Mouse (Mus musculus) neural tube, embryonic 13.5 days (tissue): ENCODE data around the gene Tbc1d21. TPM values are rescaled to one million over a fixed set of nuclear protein-coding genes. Genes with fewer than 3 reads are reported as not detected.

ENCODE experiments used
- ATAC-seq: fragments of 200-750 bp; cut with Nextera tagmentation; 2 replicates; pipeline ENCODE4 v1.8.0; 2017; ENCODE audit warnings: low read depth, mild to moderate bottlenecking, moderate TSS enrichment, moderate library complexity
- H3K27ac ChIP-seq: fragments of 300-500 bp; sonication (generic); replicated peaks from 2 replicates; pipeline ENCODE4 v1.5.1; 2015; ENCODE audit warnings: moderate library complexity, mild to moderate bottlenecking, inconsistent platforms
- H3K27me3 ChIP-seq: fragments of 300-500 bp; sonication (generic); 2 replicates; pipeline ENCODE4 v1.6.1; 2015; ENCODE audit warnings: mild to moderate bottlenecking, inconsistent platforms
- H3K36me3 ChIP-seq: fragments of 300-500 bp; sonication (generic); 2 replicates; pipeline ENCODE4 v1.6.1; 2015; ENCODE audit warnings: mild to moderate bottlenecking, inconsistent platforms
- H3K4me1 ChIP-seq: fragments of 300-500 bp; sonication (generic); replicated peaks from 2 replicates; pipeline ENCODE4 v1.6.1; 2015; ENCODE audit warnings: inconsistent platforms
- H3K4me2 ChIP-seq: fragments of 300-500 bp; sonication (generic); 2 replicates; pipeline ENCODE4 v1.6.1; 2015; ENCODE audit warnings: inconsistent platforms, mild to moderate bottlenecking, moderate library complexity
- H3K4me3 ChIP-seq: fragments of 300-500 bp; sonication (generic); 2 replicates; pipeline ENCODE4 v1.5.1; 2015; ENCODE audit warnings: mild to moderate bottlenecking, inconsistent platforms
- H3K9ac ChIP-seq: fragments of 300-500 bp; sonication (generic); 2 replicates; pipeline ENCODE4 v1.6.1; 2015; ENCODE audit warnings: moderate library complexity, mild to moderate bottlenecking, inconsistent platforms
- H3K9me3 ChIP-seq: fragments of 300-500 bp; sonication (generic); 2 replicates; pipeline ENCODE4 v1.6.1; 2016; ENCODE audit warnings: inconsistent platforms
- WGBS: fragments of 180-500 bp; shearing (Covaris S2); methylation state at CpG from one replicate; pipeline ENCODE4 v1.1.7; 2015; 5-methylcytosine and 5-hydroxymethylcytosine counted together
- polyA plus RNA-seq: library from polyadenylated mRNA; unstranded; fragments of >200 nt; fragmentation: Nextera tagmentation; extraction: Ambion mirVana; gene quantifications from 2 replicates; pipeline ENCODE4 v1.2.1, GENCODE M21; 2015

The Tbc1d21 gene
- polyA plus RNA-seq, 1 experiment from 2014 or later = not detected

- Histone ChIP-seq H3K4me2 (peak overlapping the region; percentile 62), H3K27me3 (peaks cover 40% of the 10 kb centered on the region), H3K4me1 (peaks cover 82% of the 10 kb centered on the region), H3K4me3 (peak overlapping the region; percentile 41), H3K9me3 (no peaks in the 10 kb centered on the region), H3K36me3 (no peaks in the 10 kb centered on the region), H3K27ac (peak overlapping the region; percentile 46; the same call in 1 of the 2 replicates), H3K9ac (peak overlapping the region; percentile 65)
- ATAC-seq = peak; percentile 36; the same call in 1 of the 2 replicates
- WGBS = 2% methylated on average over 70 of the region's 72 CpGs
Measured at GRCm38 (mm10) chr9:58312196-58312943, 57.9 kb downstream of the Tbc1d21 start.

- H3K9me3 ChIP-seq = no peaks in the 10 kb centered on the region
- no peak overlapping the region for H3K27ac ChIP-seq
- peaks cover 73% of the 10 kb centered on the region for H3K4me1 ChIP-seq
- no peaks in the 10 kb centered on the region for H3K36me3 ChIP-seq
- no peak for ATAC-seq
- H3K4me3 ChIP-seq = peak overlapping the region; percentile 41
- peaks cover 40% of the 10 kb centered on the region for H3K27me3 ChIP-seq
- H3K4me2 ChIP-seq = peak overlapping the region; percentile 62
- WGBS = 59% methylated on average over 33 of the region's 33 CpGs
- peak overlapping the region; percentile 65; the same call in 1 of the 2 replicates for H3K9ac ChIP-seq
Measured at GRCm38 (mm10) chr9:58311191-58311910, 58.9 kb downstream of the Tbc1d21 start.

- no peak for ATAC-seq
- Histone ChIP-seq H3K9me3 (no peaks in the 10 kb centered on the region), H3K4me1 (peaks cover 61% of the 10 kb centered on the region), H3K9ac (no peak overlapping the region), H3K27me3 (peaks cover 40% of the 10 kb centered on the region), H3K27ac (no peak overlapping the region), H3K4me3 (no peak overlapping the region), H3K36me3 (no peaks in the 10 kb centered on the region), H3K4me2 (no peak overlapping the region)
- WGBS = 76% methylated on average over 14 of the region's 14 CpGs
Measured at GRCm38 (mm10) chr9:58310043-58310660, 60.1 kb downstream of the Tbc1d21 start.

Other genes starting within 250 kb of the Tbc1d21 start
- 53.6 and 58.2 TPM in 2 replicates for gene Islr, start 166.1 kb downstream of the Tbc1d21 start, polyA plus RNA-seq
- gene Islr2, start 166.1 kb downstream of the Tbc1d21 start, polyA plus RNA-seq = 19.8 and 22.3 TPM in 2 replicates
- gene Pml, start 120.7 kb downstream of the Tbc1d21 start, polyA plus RNA-seq = 3.4 and 4.0 TPM in 2 replicates
- gene Stoml1, start 117.3 kb downstream of the Tbc1d21 start, polyA plus RNA-seq = 86.0 and 107 TPM in 2 replicates
- 9.1 and 10.9 TPM in 2 replicates for gene Loxl1, start 57.3 kb downstream of the Tbc1d21 start, polyA plus RNA-seq
- gene Insyn1, start 118.1 kb upstream of the Tbc1d21 start, polyA plus RNA-seq = 6.8 and 7.9 TPM in 2 replicates
- 40.7 and 42.1 TPM in 2 replicates for gene Cd276, start 185.0 kb upstream of the Tbc1d21 start, polyA plus RNA-seq
- 156 and 161 TPM in 2 replicates for gene Nptn, start 211.8 kb upstream of the Tbc1d21 start, polyA plus RNA-seq